In the genomic region with DNA sequence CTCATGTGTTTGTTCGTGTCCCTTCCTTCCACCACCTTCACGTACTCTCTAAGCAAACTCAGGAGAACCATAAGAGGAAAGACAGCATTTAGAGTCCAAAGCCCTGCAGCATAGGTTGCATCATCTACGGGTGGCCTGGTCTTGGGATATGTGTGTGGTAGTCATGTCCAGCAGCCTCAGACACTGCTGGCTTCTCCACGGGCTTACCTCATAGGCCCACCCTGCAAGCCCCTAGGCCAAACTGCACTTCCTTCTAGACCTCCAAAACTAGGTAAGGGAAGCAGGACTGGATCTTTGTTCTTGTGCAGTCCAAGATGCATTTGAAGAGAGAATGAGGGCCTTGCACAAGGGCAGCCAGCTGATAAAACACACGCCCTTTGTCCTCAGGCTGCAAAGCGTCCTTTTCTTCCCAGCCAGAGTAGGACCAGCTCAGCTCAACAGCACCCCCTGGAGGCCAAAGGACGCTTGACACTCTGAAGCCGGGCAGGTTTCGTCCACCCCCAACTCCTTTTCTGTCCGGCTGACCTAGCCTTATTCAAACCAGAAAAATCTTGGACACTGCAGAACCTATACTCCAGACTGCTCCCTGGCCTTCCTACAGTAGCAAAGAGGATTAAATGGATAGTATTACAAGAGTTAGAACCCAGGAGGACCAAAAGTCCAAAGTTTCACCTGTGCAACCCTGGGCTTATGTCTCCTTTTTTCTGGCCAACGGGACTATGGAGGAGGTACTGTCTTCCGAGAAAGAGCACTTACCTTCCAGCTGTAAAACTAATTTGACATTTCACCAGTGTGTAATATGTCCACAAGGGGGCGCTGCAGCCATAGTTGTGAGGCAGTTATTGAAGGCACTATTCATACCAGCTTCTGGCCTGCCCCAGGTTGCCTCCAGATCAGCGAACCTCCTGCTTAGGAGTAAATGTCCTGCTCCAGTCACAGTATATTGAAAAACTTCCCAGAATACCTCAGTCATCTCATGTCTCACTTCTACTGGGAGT, we compare ENCODE assay signal across 8 mouse cellular contexts. TPM values are rescaled to one million over a fixed set of nuclear protein-coding genes. Genes with fewer than 3 reads are reported as not detected.
DNase-seq lines count a peak whose midpoint lies in the region; ATAC-seq and TF ChIP-seq lines count a peak whose summit lies in the region.

No protein-coding gene starts in this region.

- H3K27ac ChIP-seq in forebrain, embryonic 11.5 days (ENCODE audit: low read depth, low read length), result no peak overlapping the region
- H3K27ac ChIP-seq in forebrain, embryonic 15.5 days (replicated peaks), result no peak overlapping the region
- H3K27ac ChIP-seq in kidney, adult 2 months (ENCODE audit: insufficient read depth, low read depth, low read length), result no peak overlapping the region
- H3K27ac ChIP-seq in limb, embryonic 10.5 days, result peak overlapping the region; percentile 47
- no peak overlapping the region for H3K27ac ChIP-seq in midbrain, postnatal 0 days (ENCODE audit: low read depth, low read length)
- H3K27ac ChIP-seq in stomach, embryonic 14.5 days (ENCODE audit: low read length), result peak overlapping the region; percentile 75

- no peak overlapping the region for H3K9ac ChIP-seq in forebrain, embryonic 11.5 days (ENCODE audit: low read length)
- H3K9ac ChIP-seq in forebrain, embryonic 15.5 days (replicated peaks), result no peak overlapping the region
- H3K9ac ChIP-seq in midbrain, postnatal 0 days (replicated peaks; ENCODE audit: low read length, poor library complexity, severe bottlenecking), result no peak overlapping the region
- no peak overlapping the region for H3K9ac ChIP-seq in stomach, embryonic 14.5 days (replicated peaks; ENCODE audit: low read depth, low read length)

- H3K36me3 ChIP-seq in forebrain, embryonic 11.5 days (ENCODE audit: control insufficient read depth, insufficient read depth, low read length), result no peaks in the 10 kb centered on the region
- H3K36me3 ChIP-seq in forebrain, embryonic 15.5 days, result no peaks in the 10 kb centered on the region
- no peaks in the 10 kb centered on the region for H3K36me3 ChIP-seq in kidney, adult 2 months (ENCODE audit: control insufficient read depth, insufficient read depth, low read length)
- no peaks in the 10 kb centered on the region for H3K36me3 ChIP-seq in limb, embryonic 10.5 days
- no peaks in the 10 kb centered on the region for H3K36me3 ChIP-seq in midbrain, postnatal 0 days (ENCODE audit: insufficient read depth, low read length)
- H3K36me3 ChIP-seq in stomach, embryonic 14.5 days (ENCODE audit: control insufficient read depth, insufficient read depth, low read length), result no peaks in the 10 kb centered on the region

- WGBS in forebrain, embryonic 11.5 days, result 30% methylated on average over 14 of the region's 14 CpGs
- WGBS in forebrain, embryonic 15.5 days, result 35% methylated on average over 14 of the region's 14 CpGs
- 25% methylated on average over 14 of the region's 14 CpGs for WGBS in kidney, adult 2 months
- whole genome bisulfite sequencing in limb, embryonic 10.5 days, result 36% methylated on average over 14 of the region's 14 CpGs
- WGBS in midbrain, postnatal 0 days, result 34% methylated on average over 14 of the region's 14 CpGs
- 26% methylated on average over 14 of the region's 14 CpGs for WGBS in stomach, embryonic 14.5 days

- no peaks in the 10 kb centered on the region for H3K9me3 ChIP-seq in forebrain, embryonic 11.5 days (ENCODE audit: control insufficient read depth, low read length)
- H3K9me3 ChIP-seq in forebrain, embryonic 15.5 days, result no peaks in the 10 kb centered on the region
- no peaks in the 10 kb centered on the region for H3K9me3 ChIP-seq in limb, embryonic 10.5 days (replicated peaks)
- H3K9me3 ChIP-seq in midbrain, postnatal 0 days (ENCODE audit: low read length), result no peaks in the 10 kb centered on the region
- no peaks in the 10 kb centered on the region for H3K9me3 ChIP-seq in stomach, embryonic 14.5 days (ENCODE audit: control insufficient read depth, low read depth, low read length)

- no peaks in the 10 kb centered on the region for H3K27me3 ChIP-seq in forebrain, embryonic 11.5 days (ENCODE audit: control insufficient read depth, insufficient read depth, low read length)
- no peaks in the 10 kb centered on the region for H3K27me3 ChIP-seq in forebrain, embryonic 15.5 days
- H3K27me3 ChIP-seq in kidney, adult 2 months (replicated peaks; ENCODE audit: control insufficient read depth, insufficient read depth, low read length), result no peaks in the 10 kb centered on the region
- no peaks in the 10 kb centered on the region for H3K27me3 ChIP-seq in limb, embryonic 10.5 days (ENCODE audit: low read depth, poor library complexity, severe bottlenecking)
- H3K27me3 ChIP-seq in midbrain, postnatal 0 days (ENCODE audit: insufficient read depth, low read length), result no peaks in the 10 kb centered on the region
- no peaks in the 10 kb centered on the region for H3K27me3 ChIP-seq in stomach, embryonic 14.5 days (ENCODE audit: control insufficient read depth, insufficient read depth, low read length)

- TF ChIP-seq CTCF in kidney, adult 2 months (conservative IDR thresholded peaks at IDR 0.05; ENCODE audit: insufficient read depth, insufficient read length, low read depth, low read length), result peak; percentile 88
- TF ChIP-seq CTCF in midbrain, postnatal 0 days (IDR thresholded peaks at IDR 0.05), result peak; percentile 79

- peak; percentile 90 for DNase-seq in forebrain, embryonic 11.5 days (ENCODE audit: low spot score)
- DNase-seq in cerebellum, postnatal 4 days (ENCODE audit: low spot score in 2 of 2), result peak; percentile 67 to 84
- peak; percentile 55 to 62 for DNase-seq in gastrocnemius, postnatal 4 days (ENCODE audit: low spot score in 2 of 2)
- DNase-seq in kidney, adult 2 months, result peak; percentile 55
- peak; percentile 91 for DNase-seq in limb, embryonic 10.5 days (ENCODE audit: low spot score)
- DNase-seq in midbrain, postnatal 0 days (ENCODE audit: low spot score), result peak; percentile 73

- H3K4me2 ChIP-seq in forebrain, embryonic 11.5 days (ENCODE audit: low read depth, low read length, severe bottlenecking), result no peak overlapping the region
- no peak overlapping the region for H3K4me2 ChIP-seq in forebrain, embryonic 15.5 days (replicated peaks)
- no peak overlapping the region for H3K4me2 ChIP-seq in midbrain, postnatal 0 days (ENCODE audit: low read depth, low read length, poor library complexity, severe bottlenecking)
- H3K4me2 ChIP-seq in stomach, embryonic 14.5 days (replicated peaks; ENCODE audit: low read depth, low read length), result no peak overlapping the region

- peak; percentile 64 for ATAC-seq in forebrain, embryonic 11.5 days (replicated peaks; ENCODE audit: low FRiP score)
- no peak for ATAC-seq in forebrain, embryonic 15.5 days (replicated peaks)
- ATAC-seq in midbrain, postnatal 0 days (ENCODE audit: low FRiP score), result 0 out of 2 replicates have a peak, but pooled peaks have one; percentile 34
- ATAC-seq in stomach, embryonic 14.5 days (ENCODE audit: insufficient number of reproducible peaks, insufficient read depth, low FRiP score, low read depth), result no peak

- H3K4me3 ChIP-seq in forebrain, embryonic 11.5 days (ENCODE audit: low read depth, low read length), result no peak overlapping the region
- no peak overlapping the region for H3K4me3 ChIP-seq in forebrain, embryonic 15.5 days
- H3K4me3 ChIP-seq in kidney, adult 2 months (ENCODE audit: insufficient read depth, low read depth, low read length), result no peak overlapping the region
- no peak overlapping the region for H3K4me3 ChIP-seq in limb, embryonic 10.5 days
- H3K4me3 ChIP-seq in midbrain, postnatal 0 days (ENCODE audit: low read depth, low read length), result no peak overlapping the region
- H3K4me3 ChIP-seq in stomach, embryonic 14.5 days (ENCODE audit: low read depth, low read length), result no peak overlapping the region

- no peaks in the 10 kb centered on the region for H3K4me1 ChIP-seq in forebrain, embryonic 11.5 days (replicated peaks; ENCODE audit: control insufficient read depth, insufficient read depth, low read length)
- H3K4me1 ChIP-seq in forebrain, embryonic 15.5 days, result 0 out of 2 replicates have a peak, but pooled peaks cover 6% of the 10 kb centered on the region
- peaks cover 7% of the 10 kb centered on the region for H3K4me1 ChIP-seq in kidney, adult 2 months (ENCODE audit: control insufficient read depth, insufficient read depth, low read length)
- peaks cover 23% of the 10 kb centered on the region for H3K4me1 ChIP-seq in limb, embryonic 10.5 days
- no peaks in the 10 kb centered on the region for H3K4me1 ChIP-seq in midbrain, postnatal 0 days (ENCODE audit: insufficient read depth, low read length)
- peaks cover 3% of the 10 kb centered on the region for H3K4me1 ChIP-seq in stomach, embryonic 14.5 days (ENCODE audit: control insufficient read depth, insufficient read depth, low read length)

- TF ChIP-seq POLR2A in kidney, adult 2 months (IDR thresholded peaks at IDR 0.05; ENCODE audit: low read depth, low read length), result no peak

RNA-seq across cellular contexts. Expression of gene Krt19, which starts 20.6 kb away (rescaled TPM):
- 3.0 and 4.0 TPM in 2 replicates for polyA plus RNA-seq in forebrain, embryonic 11.5 days (2014; fragmentation: Nextera tagmentation; extraction: Ambion mirVana)
- polyA plus RNA-seq in forebrain, embryonic 15.5 days (2015; fragmentation: Nextera tagmentation; extraction: Ambion mirVana), result 0.32 and 3.8 TPM in 2 replicates
- total RNA-seq in gastrocnemius, postnatal 4 days (2021), result 1 to 10 TPM in 1 of 2 experiments, under 1 TPM in 1; 0.71 to 1.3 TPM
- polyA plus RNA-seq in kidney, adult 2 months (2012; rRNA removed), result 13.0 and 20.1 TPM in 2 replicates
- polyA plus RNA-seq in limb, embryonic 10.5 days (2016; fragmentation: Nextera tagmentation; extraction: Ambion mirVana), result 11.1 and 13.9 TPM in 2 replicates
- 1.6 and 5.4 TPM in 2 replicates for total RNA-seq in midbrain, postnatal 0 days (2014; rRNA removed)
- polyA plus RNA-seq in midbrain, postnatal 0 days (2015; fragmentation: Nextera tagmentation; extraction: Ambion mirVana), result 6.5 and 8.1 TPM in 2 replicates
- polyA plus RNA-seq in stomach, embryonic 14.5 days (2014; fragmentation: Nextera tagmentation; extraction: Ambion mirVana), result 387 and 441 TPM in 2 replicates

RNA-seq across cellular contexts. Expression of gene Krt9, which starts 24.0 kb away (rescaled TPM):
- polyA plus RNA-seq in forebrain, embryonic 11.5 days (2014; fragmentation: Nextera tagmentation; extraction: Ambion mirVana), result not detected in 2 replicates
- polyA plus RNA-seq in forebrain, embryonic 15.5 days (2015; fragmentation: Nextera tagmentation; extraction: Ambion mirVana), result not detected in 2 replicates
- total RNA-seq in gastrocnemius, postnatal 4 days (2021), result under 1 TPM in 1 of 2 experiments, not detected in 1; 0.15 TPM
- polyA plus RNA-seq in kidney, adult 2 months (2012; rRNA removed), result not detected in 2 replicates
- not detected in 2 replicates for polyA plus RNA-seq in limb, embryonic 10.5 days (2016; fragmentation: Nextera tagmentation; extraction: Ambion mirVana)
- total RNA-seq in midbrain, postnatal 0 days (2014; rRNA removed), result not detected in 2 replicates
- not detected in 2 replicates for polyA plus RNA-seq in midbrain, postnatal 0 days (2015; fragmentation: Nextera tagmentation; extraction: Ambion mirVana)
- polyA plus RNA-seq in stomach, embryonic 14.5 days (2014; fragmentation: Nextera tagmentation; extraction: Ambion mirVana), result not detected in 2 replicates

RNA-seq across cellular contexts. Expression of gene Krt15, which starts 33.3 kb away (rescaled TPM):
- 0.90 and 1.2 TPM in 2 replicates for polyA plus RNA-seq in forebrain, embryonic 11.5 days (2014; fragmentation: Nextera tagmentation; extraction: Ambion mirVana)
- 0.60 TPM in 1 of 2 replicates, not detected in the other for polyA plus RNA-seq in forebrain, embryonic 15.5 days (2015; fragmentation: Nextera tagmentation; extraction: Ambion mirVana)
- 1 to 10 TPM in 1 of 2 experiments, under 1 TPM in 1; 0.27 to 1.1 TPM for total RNA-seq in gastrocnemius, postnatal 4 days (2021)
- 3.1 and 3.9 TPM in 2 replicates for polyA plus RNA-seq in kidney, adult 2 months (2012; rRNA removed)
- polyA plus RNA-seq in limb, embryonic 10.5 days (2016; fragmentation: Nextera tagmentation; extraction: Ambion mirVana), result 1.6 and 8.4 TPM in 2 replicates
- 0.33 and 6.0 TPM in 2 replicates for total RNA-seq in midbrain, postnatal 0 days (2014; rRNA removed)
- 0.22 and 0.43 TPM in 2 replicates for polyA plus RNA-seq in midbrain, postnatal 0 days (2015; fragmentation: Nextera tagmentation; extraction: Ambion mirVana)
- 215 and 241 TPM in 2 replicates for polyA plus RNA-seq in stomach, embryonic 14.5 days (2014; fragmentation: Nextera tagmentation; extraction: Ambion mirVana)

RNA-seq across cellular contexts. Expression of gene Krt14, which starts 38.3 kb away (rescaled TPM):
- 1.6 and 1.7 TPM in 2 replicates for polyA plus RNA-seq in forebrain, embryonic 11.5 days (2014; fragmentation: Nextera tagmentation; extraction: Ambion mirVana)
- 0.25 TPM in 1 of 2 replicates, not detected in the other for polyA plus RNA-seq in forebrain, embryonic 15.5 days (2015; fragmentation: Nextera tagmentation; extraction: Ambion mirVana)
- 1 to 10 TPM in 1 of 2 experiments, under 1 TPM in 1; 0.15 to 1.8 TPM for total RNA-seq in gastrocnemius, postnatal 4 days (2021)
- polyA plus RNA-seq in kidney, adult 2 months (2012; rRNA removed), result 1.3 and 1.4 TPM in 2 replicates
- 8.0 and 32.0 TPM in 2 replicates for polyA plus RNA-seq in limb, embryonic 10.5 days (2016; fragmentation: Nextera tagmentation; extraction: Ambion mirVana)
- 0.42 and 9.5 TPM in 2 replicates for total RNA-seq in midbrain, postnatal 0 days (2014; rRNA removed)
- 0.54 and 0.75 TPM in 2 replicates for polyA plus RNA-seq in midbrain, postnatal 0 days (2015; fragmentation: Nextera tagmentation; extraction: Ambion mirVana)
- 4.8 and 5.0 TPM in 2 replicates for polyA plus RNA-seq in stomach, embryonic 14.5 days (2014; fragmentation: Nextera tagmentation; extraction: Ambion mirVana)

RNA-seq across cellular contexts. Expression of gene Krt13, which starts 47.7 kb away (rescaled TPM):
- not detected in 2 replicates for polyA plus RNA-seq in forebrain, embryonic 11.5 days (2014; fragmentation: Nextera tagmentation; extraction: Ambion mirVana)
- not detected in 2 replicates for polyA plus RNA-seq in forebrain, embryonic 15.5 days (2015; fragmentation: Nextera tagmentation; extraction: Ambion mirVana)
- total RNA-seq in gastrocnemius, postnatal 4 days (2021), result not detected
- polyA plus RNA-seq in kidney, adult 2 months (2012; rRNA removed), result not detected in 2 replicates
- not detected in 2 replicates for polyA plus RNA-seq in limb, embryonic 10.5 days (2016; fragmentation: Nextera tagmentation; extraction: Ambion mirVana)
- not detected in 2 replicates for total RNA-seq in midbrain, postnatal 0 days (2014; rRNA removed)
- polyA plus RNA-seq in midbrain, postnatal 0 days (2015; fragmentation: Nextera tagmentation; extraction: Ambion mirVana), result not detected in 2 replicates
- 76.1 and 140 TPM in 2 replicates for polyA plus RNA-seq in stomach, embryonic 14.5 days (2014; fragmentation: Nextera tagmentation; extraction: Ambion mirVana)

Comparison
In these comparisons a context has a peak if more than half of its experiments do, and no peak if none do; other contexts are left out.
1. ATAC-seq: peak in forebrain, embryonic 11.5 days (single experiment) and midbrain, postnatal 0 days (single experiment); none in forebrain, embryonic 15.5 days (single experiment) and stomach, embryonic 14.5 days (single experiment).
2. H3K27ac ChIP-seq: peak in limb, embryonic 10.5 days (single experiment) and stomach, embryonic 14.5 days (single experiment); none in forebrain, embryonic 11.5 days (single experiment), forebrain, embryonic 15.5 days (single experiment), kidney, adult 2 months (single experiment) and midbrain, postnatal 0 days (single experiment).
3. RNA of gene Krt19, which starts 20.6 kb away (polyA plus RNA-seq): 387 to 441 TPM in stomach, embryonic 14.5 days; 13.0 to 20.1 TPM in kidney, adult 2 months, 11.1 to 13.9 TPM in limb, embryonic 10.5 days, 6.5 to 8.1 TPM in midbrain, postnatal 0 days, 0.32 to 3.8 TPM in forebrain, embryonic 15.5 days and 3.0 to 4.0 TPM in forebrain, embryonic 11.5 days; every median in the first group is over 10 times any median in the second.
4. RNA of gene Krt15, which starts 33.3 kb away (polyA plus RNA-seq): 215 to 241 TPM in stomach, embryonic 14.5 days; 1.6 to 8.4 TPM in limb, embryonic 10.5 days, 3.1 to 3.9 TPM in kidney, adult 2 months, 0.90 to 1.2 TPM in forebrain, embryonic 11.5 days, 0.60 TPM in forebrain, embryonic 15.5 days and 0.22 to 0.43 TPM in midbrain, postnatal 0 days; every median in the first group is over 10 times any median in the second.
5. Peak in every context shown above with its lines, with median percentiles within 50 percentile points of each other: DNase-seq.